Mouse (Mus musculus): ENCODE data around the gene Gm28041.

- TF ChIP-seq USF1 (IDR thresholded peaks at IDR 0.05; ENCODE audit: low read depth) (no peak), CTCF (IDR thresholded peaks at IDR 0.05; ENCODE audit: control insufficient read depth, insufficient read depth, insufficient read length) (no peak), MAX (IDR thresholded peaks at IDR 0.05) (no peak), CEBPB (IDR thresholded peaks at IDR 0.05; ENCODE audit: low read depth) (no peak), MYOG (IDR thresholded peaks at IDR 0.05; ENCODE audit: control insufficient read depth, extremely low read depth, insufficient read length) (no peak), FOSL1 (IDR thresholded peaks at IDR 0.05; ENCODE audit: insufficient read depth, low read length, poor library complexity, severe bottlenecking) (no peak), MYOD1 (IDR thresholded peaks at IDR 0.05; ENCODE audit: control insufficient read depth, insufficient read length, low read depth) (no peak)
Observed at GRCm38 (mm10) chr13:67351854-67352253, 23.7 kb downstream of the Gm28041 start.
